Mouse (Mus musculus): ENCODE results near the gene Scgb2b12. TPM values are rescaled to one million over a fixed set of nuclear protein-coding genes. Genes with fewer than 3 reads are reported as not detected.
"Not testable (repeated sequence)": the region's sequence is repeated elsewhere in the genome, so short reads cannot be mapped to it uniquely, and the experiment has no call there.

The Scgb2b12 gene
- not detected in 2 replicates for polyA plus RNA-seq (2015; fragmentation: Nextera tagmentation; extraction: Ambion mirVana)

- not testable (repeated sequence) for H3K27me3 ChIP-seq; H3K27ac ChIP-seq (replicated peaks); H3K4me2 ChIP-seq (replicated peaks); H3K9me3 ChIP-seq (replicated peaks); H3K36me3 ChIP-seq; H3K4me1 ChIP-seq; H3K9ac ChIP-seq; ATAC-seq (ENCODE audit: insufficient number of reproducible peaks, low FRiP score, low TSS enrichment, low read depth); H3K4me3 ChIP-seq (replicated peaks)
- WGBS = 90% methylated on average over 1 of the region's 1 CpGs
Measured at GRCm38 (mm10) chr7:32327145-32327544, at the start of gene Scgb2b12. TSS of gene Scgb2b12 (minus strand) at chr7:32327245.

DNA sequence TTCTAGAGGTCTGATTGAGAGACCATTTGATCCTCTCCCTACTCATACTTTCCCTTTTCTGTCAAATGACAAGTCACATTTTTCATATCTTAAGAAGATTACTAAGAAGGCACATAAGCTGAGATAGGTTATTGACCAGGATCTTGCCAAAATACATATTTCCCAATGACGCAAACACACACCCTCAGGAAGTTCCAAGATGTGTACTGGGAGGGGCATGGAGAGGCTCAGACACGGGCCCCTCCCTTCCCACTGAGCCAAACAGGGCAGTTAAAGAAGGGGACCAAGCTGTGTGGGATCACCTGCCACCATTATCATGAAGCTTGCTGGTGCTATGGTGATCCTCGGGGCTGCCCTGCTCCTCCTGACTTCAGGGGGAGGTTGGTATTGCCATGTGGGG is 6.8 kb upstream of the Scgb2b12 start, which contains the start of gene Scgb1b12:
Gene Scgb1b12, plus strand, starts transcription at position 301 of the 400 bp plus-strand sequence.
- not testable (repeated sequence) for H3K27me3 ChIP-seq; ATAC-seq (ENCODE audit: insufficient number of reproducible peaks, low FRiP score, low TSS enrichment, low read depth); H3K36me3 ChIP-seq; H3K4me2 ChIP-seq (replicated peaks); H3K9ac ChIP-seq; H3K27ac ChIP-seq (replicated peaks); H3K4me1 ChIP-seq; H3K9me3 ChIP-seq (replicated peaks); H3K4me3 ChIP-seq (replicated peaks)
- 66% methylated on average over 3 of the region's 3 CpGs for WGBS

Other genes with a start within 250 kb of the Scgb2b12 start
- gene Scgb1b10, start 226.4 kb downstream of the Scgb2b12 start, polyA plus RNA-seq (2015; fragmentation: Nextera tagmentation; extraction: Ambion mirVana) = not detected in 2 replicates
- gene Scgb2b11, start 116.1 kb downstream of the Scgb2b12 start, polyA plus RNA-seq (2015; fragmentation: Nextera tagmentation; extraction: Ambion mirVana) = not detected in 2 replicates
- gene Scgb1b11, start 104.4 kb downstream of the Scgb2b12 start, polyA plus RNA-seq (2015; fragmentation: Nextera tagmentation; extraction: Ambion mirVana) = not detected in 2 replicates
- gene Scgb1b12, start 6.9 kb upstream of the Scgb2b12 start, polyA plus RNA-seq (2015; fragmentation: Nextera tagmentation; extraction: Ambion mirVana) = not detected in 2 replicates
- not detected in 2 replicates for gene Scgb1b29, start 114.3 kb upstream of the Scgb2b12 start, polyA plus RNA-seq (2015; fragmentation: Nextera tagmentation; extraction: Ambion mirVana)

Measured in embryonic facial prominence, embryonic 15.5 days (tissue).